Mouse (Mus musculus) thymus, postnatal 14 days (tissue): Measurements from ENCODE around the gene Epb42.
"Not testable (repeated sequence)": the region's sequence is repeated elsewhere in the genome, so short reads cannot be mapped to it uniquely, and the experiment has no call there.

Source experiments
- DNase-seq: peaks from one replicate; pipeline ENCODE4 v3.0.0; 2021

Epb42 gene

GRCm38 (mm10) chr2:121036733-121037341, at the start of gene Epb42:
Gene Epb42 (minus strand): TSS chr2:121037072.
- no peak for DNase-seq

GRCm38 (mm10) chr2:121085480-121086185, 48.8 kb upstream of the Epb42 start, which contains the start of gene Tgm5:
Gene Tgm5 (minus strand): TSS chr2:121085841.
- no peak for DNase-seq

GRCm38 (mm10) chr2:121082626-121083025, 45.8 kb upstream of the Epb42 start:
- no peak for DNase-seq

GRCm38 (mm10) chr2:121074747-121075146, 37.9 kb upstream of the Epb42 start:
- no peak for DNase-seq

- DNase-seq, result no peak
Measured at GRCm38 (mm10) chr2:121071871-121072270, 35.0 kb upstream of the Epb42 start.

GRCm38 (mm10) chr2:121069506-121069905, 32.6 kb upstream of the Epb42 start:
- no peak for DNase-seq

- peak; percentile 52 for DNase-seq
Measured at GRCm38 (mm10) chr2:121067116-121067515, 30.2 kb upstream of the Epb42 start.

GRCm38 (mm10) chr2:121061315-121061714, 24.4 kb upstream of the Epb42 start:
- no peak for DNase-seq

- DNase-seq, result no peak
Measured at GRCm38 (mm10) chr2:121057997-121058396, 21.1 kb upstream of the Epb42 start.

GRCm38 (mm10) chr2:121055915-121056314, 19.0 kb upstream of the Epb42 start:
- DNase-seq, result no peak

- no peak for DNase-seq
Measured at GRCm38 (mm10) chr2:121054060-121054459, 17.2 kb upstream of the Epb42 start.

GRCm38 (mm10) chr2:121052176-121052575, 15.3 kb upstream of the Epb42 start:
- no peak for DNase-seq

GRCm38 (mm10) chr2:121045653-121046052, 8.8 kb upstream of the Epb42 start:
- DNase-seq, result no peak

GRCm38 (mm10) chr2:121041098-121041497, 4.2 kb upstream of the Epb42 start:
- peak; percentile 45 for DNase-seq

GRCm38 (mm10) chr2:121039382-121039781, 2.5 kb upstream of the Epb42 start:
- no peak for DNase-seq

GRCm38 (mm10) chr2:121038851-121039250, 2.0 kb upstream of the Epb42 start:
- not testable (repeated sequence) for DNase-seq

- DNase-seq, result no peak
Measured at GRCm38 (mm10) chr2:121022918-121023317, 14.0 kb downstream of the Epb42 start.

GRCm38 (mm10) chr2:121017151-121017550, 19.7 kb downstream of the Epb42 start:
- no peak for DNase-seq

GRCm38 (mm10) chr2:121016226-121016625, 20.6 kb downstream of the Epb42 start:
- DNase-seq, result no peak

GRCm38 (mm10) chr2:121015507-121015906, 21.4 kb downstream of the Epb42 start:
- DNase-seq, result no peak

- no peak for DNase-seq
Measured at GRCm38 (mm10) chr2:121012676-121013075, 24.2 kb downstream of the Epb42 start.

GRCm38 (mm10) chr2:121009071-121009677, 27.7 kb downstream of the Epb42 start:
- no peak for DNase-seq

- DNase-seq, result no peak
Measured at GRCm38 (mm10) chr2:121008664-121009007, 28.2 kb downstream of the Epb42 start.
